Mouse (Mus musculus) adrenal gland, adult 8-10 months (tissue): Measurements from ENCODE around the gene Wdr60. TPM values are rescaled to one million over a fixed set of nuclear protein-coding genes. Genes with fewer than 3 reads are reported as not detected.

Source experiments
- DNase-seq: peaks from one replicate; pipeline ENCODE4 v3.0.0; 2022
- total RNA-seq, 4 experiments: library from RNA; stranded (reverse); gene quantifications; 2 replicates each; pipeline ENCODE4 v1.2.4; 2022

Wdr60 gene
- total RNA-seq, 4 experiments from 2014 or later = 11.8 to 17.8 (median 15.3) TPM

GRCm38 (mm10) chr12:116265275-116265674, 2.5 kb upstream of the Wdr60 start:
- DNase-seq = no peak

- no peak for DNase-seq
These were observed 1.9 kb upstream of the Wdr60 start for GRCm38 (mm10) chr12:116264756-116265155.

GRCm38 (mm10) chr12:116258321-116258720, 4.5 kb downstream of the Wdr60 start:
- no peak for DNase-seq

- no peak for DNase-seq
These were observed 7.2 kb downstream of the Wdr60 start for GRCm38 (mm10) chr12:116255636-116256035.

- DNase-seq = no peak
These were observed 8.2 kb downstream of the Wdr60 start for GRCm38 (mm10) chr12:116254652-116255051.

- DNase-seq = no peak
These were observed 18.2 kb downstream of the Wdr60 start for GRCm38 (mm10) chr12:116244601-116245000.

GRCm38 (mm10) chr12:116238803-116239202, 24.0 kb downstream of the Wdr60 start:
- DNase-seq = no peak

- DNase-seq = no peak
These were observed 24.5 kb downstream of the Wdr60 start for GRCm38 (mm10) chr12:116238370-116238769.

GRCm38 (mm10) chr12:116236658-116237057, 26.2 kb downstream of the Wdr60 start:
- DNase-seq = no peak

GRCm38 (mm10) chr12:116235356-116235755, 27.5 kb downstream of the Wdr60 start:
- no peak for DNase-seq

- DNase-seq = no peak
These were observed 30.8 kb downstream of the Wdr60 start for GRCm38 (mm10) chr12:116232061-116232460.

- peak; percentile 82 for DNase-seq
These were observed 31.2 kb downstream of the Wdr60 start for GRCm38 (mm10) chr12:116231612-116232011.

GRCm38 (mm10) chr12:116229451-116229850, 33.4 kb downstream of the Wdr60 start:
- DNase-seq = no peak

GRCm38 (mm10) chr12:116226289-116227057, 36.3 kb downstream of the Wdr60 start:
- DNase-seq = no peak

GRCm38 (mm10) chr12:116223107-116223506, 39.7 kb downstream of the Wdr60 start:
- DNase-seq = no peak

GRCm38 (mm10) chr12:116207486-116207885, 55.3 kb downstream of the Wdr60 start:
- no peak for DNase-seq

GRCm38 (mm10) chr12:116205726-116206125, 57.1 kb downstream of the Wdr60 start:
- DNase-seq = no peak

GRCm38 (mm10) chr12:116202176-116202981, 60.4 kb downstream of the Wdr60 start:
- peak; percentile 13 for DNase-seq

- no peak for DNase-seq
These were observed 64.0 kb downstream of the Wdr60 start for GRCm38 (mm10) chr12:116198791-116199190.

- DNase-seq = no peak
These were observed 66.6 kb downstream of the Wdr60 start for GRCm38 (mm10) chr12:116196221-116196620.

GRCm38 (mm10) chr12:116194641-116195040, 68.2 kb downstream of the Wdr60 start:
- no peak for DNase-seq

GRCm38 (mm10) chr12:116193952-116194351, 68.9 kb downstream of the Wdr60 start:
- DNase-seq = no peak

- DNase-seq = no peak
These were observed 79.4 kb downstream of the Wdr60 start for GRCm38 (mm10) chr12:116183212-116183935.
